ENCODE assay signal across 8 mouse cellular contexts in genomic region chr7:79392860-79393513, GRCm38 (mm10). TPM values are rescaled to one million over a fixed set of nuclear protein-coding genes. Genes with fewer than 3 reads are reported as not detected.
A peak's percentile ranks its signal among the peaks of the same experiment; 100 is the strongest.
DNase-seq lines count a peak whose midpoint lies in the region; ATAC-seq and TF ChIP-seq lines count a peak whose summit lies in the region.

No protein-coding gene starts in this region.

- no peak overlapping the region for H3K4me3 ChIP-seq in kidney, adult 2 months (ENCODE audit: insufficient read depth, low read depth, low read length)

- H3K36me3 ChIP-seq in kidney, adult 2 months (ENCODE audit: control insufficient read depth, insufficient read depth, low read length) = no peaks in the 10 kb centered on the region

- no peak for DNase-seq in kidney, adult 2 months
- DNase-seq in kidney, postnatal 36 days = no peak
- DNase-seq in forelimb bud, embryonic 11.5 days (ENCODE audit: low read depth, low spot score) = peak; percentile 26
- DNase-seq in thymus, postnatal 0 days (ENCODE audit: low spot score) = peak; percentile 46
- no peak for DNase-seq in cerebellum, adult 9-11 months
- DNase-seq in adrenal gland, adult 2 months = no peak

- 44% methylated on average over 9 of the region's 9 CpGs for WGBS in kidney, adult 2 months

- no peaks in the 10 kb centered on the region; the same call in 1 of the 2 replicates for H3K4me1 ChIP-seq in kidney, adult 2 months (ENCODE audit: control insufficient read depth, insufficient read depth, low read length)

- no peaks in the 10 kb centered on the region for H3K27me3 ChIP-seq in kidney, adult 2 months (replicated peaks; ENCODE audit: control insufficient read depth, insufficient read depth, low read length)

- no peak for TF ChIP-seq POLR2A in kidney, adult 2 months (IDR thresholded peaks at IDR 0.05; ENCODE audit: low read depth, low read length)

- no peak overlapping the region for H3K27ac ChIP-seq in kidney, adult 2 months (ENCODE audit: insufficient read depth, low read depth, low read length)

- ATAC-seq in activated CD4-positive, CD25-positive, alpha-beta regulatory T cell, adult 4 months = peak; percentile 50
- peak; percentile 42 for ATAC-seq in megakaryocyte, adult 5-6 weeks (ENCODE audit: poor library complexity, severe bottlenecking)

- 0 out of 2 replicates have a peak, but pooled peaks have one; percentile 8 for TF ChIP-seq CTCF in kidney, adult 2 months (conservative IDR thresholded peaks at IDR 0.05; ENCODE audit: insufficient read depth, insufficient read length, low read depth, low read length)

RNA-seq across cellular contexts. Expression of gene Fanci, which starts 1.3 kb away (rescaled TPM):
- polyA plus RNA-seq in kidney, adult 2 months (2012; rRNA removed) = 0.10 and 0.17 TPM in 2 replicates
- 1 to 10 TPM; 5.0 to 6.4 TPM for polyA plus RNA-seq in activated CD4-positive, CD25-positive, alpha-beta regulatory T cell, adult 4 months (2017; shearing (Covaris generic))
- total RNA-seq in megakaryocyte, adult 5-6 weeks (2015) = 8.0 and 9.2 TPM in 2 replicates
- 19.2 and 19.6 TPM in 2 replicates for total RNA-seq in megakaryocyte, adult 5-6 weeks (2017)
- polyA plus RNA-seq in thymus, postnatal 0 days (2015; fragmentation: Nextera tagmentation; extraction: Ambion mirVana) = 9.7 and 9.8 TPM in 2 replicates
- under 1 TPM; 0.35 to 0.49 TPM for total RNA-seq in adrenal gland, adult 2 months (2021)
- 0.37 and 0.44 TPM in 2 replicates for polyA plus RNA-seq in adrenal gland, adult 2 months (2012; rRNA removed)

RNA-seq across cellular contexts. Expression of gene Rlbp1, which starts 6.1 kb away (rescaled TPM):
- polyA plus RNA-seq in kidney, adult 2 months (2012; rRNA removed) = 0.33 TPM in 1 of 2 replicates, not detected in the other
- polyA plus RNA-seq in activated CD4-positive, CD25-positive, alpha-beta regulatory T cell, adult 4 months (2017; shearing (Covaris generic)) = under 1 TPM in 1 of 2 experiments, not detected in 1; 0.54 TPM
- total RNA-seq in megakaryocyte, adult 5-6 weeks (2015) = not detected in 2 replicates
- not detected in 2 replicates for total RNA-seq in megakaryocyte, adult 5-6 weeks (2017)
- polyA plus RNA-seq in thymus, postnatal 0 days (2015; fragmentation: Nextera tagmentation; extraction: Ambion mirVana) = 0.18 and 0.30 TPM in 2 replicates
- total RNA-seq in adrenal gland, adult 2 months (2021) = not detected
- polyA plus RNA-seq in adrenal gland, adult 2 months (2012; rRNA removed) = 0.38 and 0.56 TPM in 2 replicates

Comparison
In these comparisons a context has a peak if more than half of its experiments do, and no peak if none do; other contexts are left out.
1. DNase-seq: peak in forelimb bud, embryonic 11.5 days (single experiment) and thymus, postnatal 0 days (single experiment); none in kidney, adult 2 months (single experiment), kidney, postnatal 36 days (0 of 2), cerebellum, adult 9-11 months (single experiment) and adrenal gland, adult 2 months (single experiment).